Mouse (Mus musculus) heart, embryonic 13.5 days (tissue): ENCODE results near the gene Oasl1. TPM values are rescaled to one million over a fixed set of nuclear protein-coding genes. Genes with fewer than 3 reads are reported as not detected.

ENCODE experiments used
- ATAC-seq: fragments of 200-750 bp; cut with Nextera tagmentation; 2 replicates; pipeline ENCODE4 v1.8.0; 2017; ENCODE audit warnings: moderate TSS enrichment; ENCODE audit not compliant: insufficient number of reproducible peaks, low FRiP score, low TSS enrichment; ENCODE audit errors: extremely low read depth
- H3K27ac ChIP-seq: fragments of 300-500 bp; sonication (generic); replicated peaks from 2 replicates; pipeline ENCODE4 v1.5.1; 2015; ENCODE audit warnings: moderate library complexity, mild to moderate bottlenecking, inconsistent platforms
- H3K27me3 ChIP-seq: fragments of 300-500 bp; sonication (generic); replicated peaks from 2 replicates; pipeline ENCODE4 v1.6.1; 2015; ENCODE audit warnings: mild to moderate bottlenecking, inconsistent platforms
- H3K36me3 ChIP-seq: fragments of 300-500 bp; sonication (generic); 2 replicates; pipeline ENCODE4 v1.6.1; 2015; ENCODE audit warnings: mild to moderate bottlenecking, inconsistent platforms
- H3K4me1 ChIP-seq: fragments of 300-500 bp; sonication (generic); 2 replicates; pipeline ENCODE4 v1.6.1; 2015; ENCODE audit warnings: inconsistent platforms
- H3K4me2 ChIP-seq: fragments of 300-500 bp; sonication (generic); 2 replicates; pipeline ENCODE4 v1.6.1; 2015; ENCODE audit warnings: inconsistent platforms, mild to moderate bottlenecking, moderate library complexity
- H3K4me3 ChIP-seq: fragments of 300-500 bp; sonication (generic); 2 replicates; pipeline ENCODE4 v1.5.1; 2015; ENCODE audit warnings: moderate library complexity, mild to moderate bottlenecking, inconsistent platforms
- H3K9ac ChIP-seq: fragments of 300-500 bp; sonication (generic); 2 replicates; pipeline ENCODE4 v1.6.1; 2015; ENCODE audit warnings: inconsistent platforms, mild to moderate bottlenecking, moderate library complexity
- H3K9me3 ChIP-seq: fragments of 300-500 bp; sonication (generic); 2 replicates; pipeline ENCODE4 v1.6.1; 2016; ENCODE audit warnings: inconsistent platforms
- WGBS: fragments of 180-500 bp; shearing (Covaris S2); methylation state at CpG from one replicate; pipeline ENCODE4 v1.1.7; 2015; ENCODE audit warnings: mixed read lengths; 5-methylcytosine and 5-hydroxymethylcytosine counted together
- polyA plus RNA-seq: library from polyadenylated mRNA; unstranded; fragments of >200 nt; fragmentation: Nextera tagmentation; extraction: Ambion mirVana; gene quantifications from 2 replicates; pipeline ENCODE4 v1.2.1, GENCODE M21; 2015

Gene Oasl1
- polyA plus RNA-seq, 1 experiment from 2014 or later = 0.67 TPM

DNA sequence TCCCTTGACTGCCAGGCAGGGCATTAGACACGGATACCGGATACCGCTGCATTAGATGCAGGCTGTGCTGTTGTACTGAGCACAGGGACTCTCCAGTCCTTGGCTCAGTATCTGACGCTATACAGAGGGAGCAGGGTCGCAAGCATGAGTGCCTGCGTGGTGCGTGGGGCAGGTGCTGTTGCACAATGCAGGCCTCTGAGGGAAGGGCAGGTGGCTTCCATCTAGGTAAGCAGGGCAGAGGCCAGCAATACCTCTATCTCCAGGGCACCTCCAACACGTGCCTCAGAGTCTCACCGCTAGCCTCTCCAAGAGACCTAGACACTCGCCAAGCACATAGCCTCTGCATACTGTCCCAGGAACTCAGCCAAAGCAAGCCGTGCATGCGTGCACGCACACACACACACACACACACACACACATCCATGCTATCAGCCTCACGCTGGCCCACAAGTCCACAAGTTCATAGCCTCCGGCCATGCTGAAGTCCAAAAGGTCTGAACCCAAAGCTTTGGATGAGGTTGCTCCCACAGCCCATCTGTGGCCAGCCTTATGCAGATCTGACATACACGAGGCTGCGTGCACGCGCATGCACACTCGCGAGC is 28.3 kb downstream of the Oasl1 start:
- no peaks in the 10 kb centered on the region for H3K27me3 ChIP-seq
- no peak overlapping the region for H3K4me3 ChIP-seq
- H3K36me3 ChIP-seq = peaks cover 40% of the 10 kb centered on the region
- no peak overlapping the region for H3K9ac ChIP-seq
- no peak overlapping the region for H3K4me2 ChIP-seq
- no peaks in the 10 kb centered on the region for H3K9me3 ChIP-seq
- H3K4me1 ChIP-seq = peaks cover 16% of the 10 kb centered on the region
- no peak overlapping the region for H3K27ac ChIP-seq
- no peak for ATAC-seq
- 71% methylated on average over 21 of the region's 21 CpGs for WGBS

DNA sequence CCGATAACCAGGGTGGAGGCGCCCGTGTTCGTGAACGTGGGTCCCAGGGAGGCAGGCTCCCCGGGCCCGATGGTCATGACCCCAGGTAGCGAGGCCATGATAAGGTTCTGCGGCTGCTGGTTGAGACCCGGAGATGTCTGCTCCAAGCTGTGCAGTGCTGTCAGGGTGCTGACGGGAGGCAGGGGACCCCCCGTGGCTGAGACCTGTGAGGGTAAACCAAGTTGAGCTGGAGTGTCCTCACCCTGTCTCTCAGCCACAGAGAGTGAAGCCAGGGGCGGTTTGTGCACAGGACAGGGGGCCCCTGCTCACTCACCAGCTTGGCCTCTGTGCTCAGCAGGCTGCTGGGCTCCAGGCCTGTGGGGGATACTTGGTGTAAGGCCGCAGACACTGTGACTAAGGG is 30.3 kb downstream of the Oasl1 start:
- Histone ChIP-seq H3K4me3 (no peak overlapping the region), H3K4me1 (peaks cover 15% of the 10 kb centered on the region), H3K27me3 (no peaks in the 10 kb centered on the region), H3K9me3 (no peaks in the 10 kb centered on the region), H3K27ac (no peak overlapping the region), H3K4me2 (no peak overlapping the region), H3K9ac (no peak overlapping the region), H3K36me3 (peaks cover 21% of the 10 kb centered on the region)
- ATAC-seq = no peak
- WGBS = 72% methylated on average over 14 of the region's 14 CpGs

DNA sequence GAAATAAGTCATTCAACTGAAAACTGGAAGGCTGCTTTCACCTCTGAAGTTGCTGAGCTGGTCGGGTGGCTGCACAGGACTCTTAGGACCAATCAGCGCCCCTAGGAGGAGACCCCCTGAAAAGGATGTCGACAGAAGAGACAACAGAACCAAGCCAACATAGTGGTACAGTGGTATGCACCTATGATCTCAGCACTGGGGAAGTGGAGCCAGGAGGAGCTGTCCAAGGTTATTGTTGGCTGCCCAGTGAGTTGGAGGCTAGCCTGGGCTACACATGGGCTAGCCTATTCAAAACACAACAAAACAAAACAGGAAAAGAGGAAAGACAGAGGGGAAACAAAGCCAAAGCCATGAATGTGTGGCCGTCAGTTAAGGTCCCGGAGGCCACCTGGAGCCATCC is 35.0 kb downstream of the Oasl1 start:
- H3K9me3 ChIP-seq = no peaks in the 10 kb centered on the region
- WGBS = 78% methylated on average over 5 of the region's 5 CpGs
- peaks cover 6% of the 10 kb centered on the region; the same call in 1 of the 2 replicates for H3K27me3 ChIP-seq
- no peak for ATAC-seq
- H3K4me2 ChIP-seq = no peak overlapping the region
- H3K4me3 ChIP-seq = no peak overlapping the region
- H3K9ac ChIP-seq = no peak overlapping the region
- no peak overlapping the region for H3K27ac ChIP-seq
- H3K36me3 ChIP-seq = no peaks in the 10 kb centered on the region
- 0 out of 2 replicates have a peak, but pooled peaks cover 5% of the 10 kb centered on the region for H3K4me1 ChIP-seq

DNA sequence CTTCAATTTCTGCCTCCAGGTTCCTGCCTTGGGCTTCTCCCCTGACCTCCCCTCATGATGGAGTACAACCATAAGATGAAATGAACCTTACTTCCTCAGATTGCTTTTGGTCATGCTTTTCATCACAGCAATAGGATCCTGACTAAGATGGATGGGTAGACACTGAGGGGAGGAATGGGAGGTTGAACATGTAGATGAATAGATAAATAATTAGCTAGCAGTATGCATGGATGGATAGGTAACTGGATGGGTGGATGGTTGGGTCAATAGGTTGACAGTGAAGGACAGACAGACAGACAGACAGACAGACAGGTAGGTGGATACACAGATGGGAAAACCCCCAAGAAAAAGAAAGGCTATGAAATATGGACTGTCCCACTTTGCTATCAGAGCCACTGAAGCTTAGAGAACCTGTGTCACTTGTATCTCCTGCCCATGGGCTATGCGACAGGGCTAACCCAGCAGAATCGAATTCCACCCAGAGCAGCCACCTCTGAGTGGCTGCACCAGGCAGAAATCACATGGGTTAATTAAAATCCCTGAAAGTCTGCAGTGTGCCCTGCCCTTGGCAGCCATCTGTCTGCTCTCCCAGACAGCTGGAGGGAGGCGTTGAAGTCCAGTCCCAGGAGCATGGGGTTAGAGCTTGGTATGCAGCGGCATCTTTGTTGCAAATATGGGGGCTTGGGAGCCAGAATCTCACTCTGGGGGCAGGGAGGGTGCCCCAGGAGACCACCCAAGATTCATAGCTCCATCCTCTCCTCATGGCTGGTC is 38.7 kb downstream of the Oasl1 start:
- Histone ChIP-seq H3K27me3 (peaks cover 9% of the 10 kb centered on the region), H3K4me3 (no peak overlapping the region), H3K9me3 (no peaks in the 10 kb centered on the region), H3K27ac (no peak overlapping the region), H3K4me1 (peaks cover 27% of the 10 kb centered on the region), H3K4me2 (no peak overlapping the region), H3K9ac (no peak overlapping the region), H3K36me3 (no peaks in the 10 kb centered on the region)
- no peak for ATAC-seq
- 51% methylated on average over 4 of the region's 4 CpGs for WGBS

DNA sequence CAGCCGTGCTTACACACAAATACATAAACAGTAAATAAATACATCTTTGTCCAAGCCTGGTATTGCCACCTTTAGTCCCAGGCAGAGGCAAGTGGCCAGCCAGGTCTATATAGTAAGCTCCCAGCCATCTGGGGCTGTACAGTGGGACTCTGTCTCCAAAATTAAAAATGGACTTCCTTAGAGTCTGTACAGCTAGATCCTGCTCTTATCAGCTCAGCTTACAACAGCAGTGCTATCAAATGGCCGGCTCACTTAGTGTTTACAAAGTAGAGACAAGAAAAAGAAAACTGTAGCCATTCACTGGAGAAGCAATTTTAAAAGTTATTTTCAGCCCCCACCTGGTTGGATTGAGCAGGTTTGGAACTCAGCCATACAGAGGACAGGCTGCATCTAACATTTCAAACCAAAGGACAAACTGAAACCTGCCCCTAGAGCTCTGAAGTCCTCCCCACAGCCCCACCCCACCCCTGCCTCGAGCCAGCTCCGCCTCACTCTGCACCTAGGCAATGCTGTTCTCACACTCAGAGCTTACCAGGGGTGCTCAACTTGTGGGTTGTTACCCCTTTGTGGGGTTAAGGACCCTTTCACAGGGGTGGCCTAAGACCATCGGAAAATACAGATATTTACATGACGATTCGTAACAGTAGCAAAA is 41.4 kb downstream of the Oasl1 start:
- Histone ChIP-seq H3K9ac (no peak overlapping the region; the same call in 1 of the 2 replicates), H3K27ac (0 out of 2 replicates have a peak overlapping the region, but pooled peaks have one; percentile 1)
- no peak for ATAC-seq

DNA sequence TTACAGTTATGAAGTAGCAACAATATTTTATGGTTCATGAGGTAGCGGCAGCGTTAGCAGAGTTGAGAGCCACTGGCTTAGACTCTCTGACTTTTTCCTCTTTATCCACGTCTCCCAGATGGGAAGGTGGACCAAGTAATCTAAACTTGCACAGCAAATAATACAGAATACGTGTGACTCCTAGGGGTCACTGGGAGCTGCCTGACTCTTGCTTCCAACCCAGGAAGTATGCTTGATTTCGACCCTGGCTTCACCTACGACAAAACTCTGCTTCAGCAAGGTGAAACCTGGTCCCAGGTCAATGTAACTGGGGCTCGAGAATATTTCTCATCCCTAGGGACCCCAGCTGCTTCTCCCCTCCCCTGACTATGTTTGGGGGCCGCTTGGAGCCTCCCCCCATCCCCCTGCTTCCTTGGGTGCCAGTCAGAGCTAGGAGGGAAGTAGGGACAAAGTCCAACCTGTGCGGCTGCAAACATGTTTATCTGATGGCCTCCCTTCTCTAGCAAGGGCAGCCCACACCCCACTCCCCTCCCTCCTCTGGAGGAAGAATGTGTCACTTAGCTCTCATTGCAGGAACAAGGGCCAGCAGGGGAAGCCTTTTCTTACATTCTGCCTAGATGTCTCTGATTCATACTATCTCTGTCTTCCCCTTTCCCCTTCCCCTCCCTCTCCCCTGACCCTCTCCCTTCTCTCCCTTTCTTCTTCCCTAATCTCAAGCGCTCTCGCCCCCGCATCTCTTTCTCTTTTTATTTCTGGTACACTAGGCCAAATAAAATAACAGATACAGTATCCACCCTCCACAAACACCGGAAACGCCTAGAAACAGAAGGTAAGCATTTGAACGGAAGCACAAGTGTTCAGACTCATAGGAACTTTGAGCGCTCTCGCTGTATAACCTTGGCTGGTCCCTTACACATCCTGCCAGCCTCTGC is 42.2 kb downstream of the Oasl1 start:
- Histone ChIP-seq H3K4me2 (peak overlapping the region; percentile 22), H3K27me3 (peaks cover 43% of the 10 kb centered on the region), H3K4me3 (no peak overlapping the region), H3K4me1 (peaks cover 30% of the 10 kb centered on the region), H3K27ac (0 out of 2 replicates have a peak overlapping the region, but pooled peaks have one; percentile 17), H3K9me3 (no peaks in the 10 kb centered on the region), H3K9ac (no peak overlapping the region), H3K36me3 (no peaks in the 10 kb centered on the region)
- no peak for ATAC-seq
- WGBS = 53% methylated on average over 17 of the region's 17 CpGs

More for the DNA sequence above, 41.4 kb downstream of the Oasl1 start:
- H3K9me3 ChIP-seq = no peaks in the 10 kb centered on the region
- no peaks in the 10 kb centered on the region for H3K36me3 ChIP-seq
- H3K4me1 ChIP-seq = peaks cover 30% of the 10 kb centered on the region
- 40% methylated on average over 7 of the region's 7 CpGs for WGBS
- peaks cover 36% of the 10 kb centered on the region for H3K27me3 ChIP-seq
- peak overlapping the region; percentile 22 for H3K4me2 ChIP-seq
- H3K4me3 ChIP-seq = no peak overlapping the region

DNA sequence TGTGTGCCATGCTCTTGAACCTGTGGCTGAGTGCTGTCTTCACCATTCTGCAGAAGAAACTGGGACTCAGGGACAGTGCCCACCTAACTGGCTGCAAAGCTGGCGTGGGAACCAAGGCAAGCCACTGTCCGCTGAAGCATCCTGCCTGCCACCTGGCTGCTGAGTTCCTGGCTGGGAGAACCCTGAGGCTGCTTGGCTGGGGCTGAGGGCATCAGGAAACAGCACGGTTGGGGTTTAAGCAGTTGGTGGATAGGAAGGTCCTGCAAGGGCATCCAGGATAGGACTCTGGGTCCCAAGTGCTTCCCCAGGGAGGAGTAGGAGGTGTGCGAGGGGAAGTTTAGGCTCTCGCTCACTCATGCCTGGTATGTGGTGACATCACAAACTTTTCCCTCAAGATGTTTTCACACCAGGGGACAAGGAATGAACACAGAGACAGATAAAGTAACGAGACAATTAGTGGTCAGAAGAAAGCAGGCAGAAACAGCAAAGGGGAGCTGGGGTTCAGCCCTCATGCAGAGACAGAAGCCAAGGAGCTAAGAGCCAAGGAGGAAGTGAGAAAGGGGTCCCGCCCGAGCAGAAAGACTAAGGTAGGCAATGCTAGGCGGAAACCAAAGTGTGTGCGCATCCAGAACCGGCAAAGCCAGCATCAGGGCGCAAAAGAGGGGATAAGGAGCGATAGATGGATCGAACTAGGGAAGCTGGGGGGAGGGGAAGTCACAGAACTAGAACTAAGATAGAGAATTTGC is 44.7 kb downstream of the Oasl1 start:
- no peak overlapping the region for H3K9ac ChIP-seq
- H3K27ac ChIP-seq = no peak overlapping the region
- H3K27me3 ChIP-seq = peaks cover 41% of the 10 kb centered on the region
- no peak overlapping the region for H3K4me3 ChIP-seq
- no peaks in the 10 kb centered on the region for H3K9me3 ChIP-seq
- WGBS = 31% methylated on average over 14 of the region's 14 CpGs
- no peaks in the 10 kb centered on the region for H3K36me3 ChIP-seq
- no peak for ATAC-seq
- no peak overlapping the region for H3K4me2 ChIP-seq
- H3K4me1 ChIP-seq = peaks cover 25% of the 10 kb centered on the region

DNA sequence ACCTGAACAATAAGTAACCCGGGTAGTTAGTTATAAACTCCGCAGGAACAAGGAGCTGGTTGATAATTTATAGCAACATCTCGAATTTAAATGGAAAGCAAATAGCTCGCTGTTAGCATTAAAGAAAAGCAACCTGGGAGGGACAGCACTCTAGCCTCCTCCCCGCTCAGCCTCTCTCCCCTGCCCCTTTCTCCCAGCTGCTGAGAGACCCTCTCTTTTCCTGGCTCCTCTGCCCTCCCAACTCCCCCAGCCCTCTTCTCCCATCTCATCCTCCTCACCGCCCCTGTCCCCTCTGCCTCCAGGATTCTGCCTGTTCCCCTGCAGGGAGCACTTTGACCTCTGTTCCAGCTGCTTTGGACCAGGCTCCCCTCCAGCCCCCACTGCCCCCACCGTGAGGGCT is 45.6 kb downstream of the Oasl1 start:
- no peak for ATAC-seq
- Histone ChIP-seq H3K9me3 (no peaks in the 10 kb centered on the region), H3K27me3 (peaks cover 41% of the 10 kb centered on the region), H3K9ac (no peak overlapping the region), H3K4me1 (peaks cover 25% of the 10 kb centered on the region), H3K4me2 (no peak overlapping the region), H3K36me3 (no peaks in the 10 kb centered on the region), H3K27ac (no peak overlapping the region), H3K4me3 (no peak overlapping the region)
- WGBS = 36% methylated on average over 7 of the region's 7 CpGs

DNA sequence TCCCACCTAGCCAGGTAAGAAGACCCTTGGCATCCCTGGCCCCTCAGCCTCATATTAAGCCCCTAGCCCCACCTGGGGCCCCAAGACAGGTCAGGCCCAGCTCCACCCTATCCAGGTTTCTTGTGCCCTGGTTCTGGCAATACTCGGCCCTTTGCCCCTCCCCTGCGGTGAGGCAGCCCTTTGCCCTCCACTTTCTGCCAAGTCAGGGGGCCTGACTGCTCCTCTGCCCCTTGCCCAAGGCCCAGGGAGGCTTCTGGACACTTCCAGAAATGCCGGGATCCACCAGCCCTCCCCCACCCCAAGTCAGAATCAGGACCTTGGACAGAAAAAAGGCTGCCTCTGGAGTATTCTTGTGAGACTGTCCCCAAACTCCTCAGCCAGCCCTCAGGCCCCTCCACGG is 46.0 kb downstream of the Oasl1 start:
- 18% methylated on average over 4 of the region's 4 CpGs for WGBS
- Histone ChIP-seq H3K9ac (no peak overlapping the region), H3K9me3 (no peaks in the 10 kb centered on the region), H3K4me1 (peaks cover 21% of the 10 kb centered on the region), H3K36me3 (no peaks in the 10 kb centered on the region), H3K4me3 (no peak overlapping the region), H3K27me3 (peaks cover 41% of the 10 kb centered on the region), H3K27ac (no peak overlapping the region), H3K4me2 (no peak overlapping the region)
- ATAC-seq = no peak

DNA sequence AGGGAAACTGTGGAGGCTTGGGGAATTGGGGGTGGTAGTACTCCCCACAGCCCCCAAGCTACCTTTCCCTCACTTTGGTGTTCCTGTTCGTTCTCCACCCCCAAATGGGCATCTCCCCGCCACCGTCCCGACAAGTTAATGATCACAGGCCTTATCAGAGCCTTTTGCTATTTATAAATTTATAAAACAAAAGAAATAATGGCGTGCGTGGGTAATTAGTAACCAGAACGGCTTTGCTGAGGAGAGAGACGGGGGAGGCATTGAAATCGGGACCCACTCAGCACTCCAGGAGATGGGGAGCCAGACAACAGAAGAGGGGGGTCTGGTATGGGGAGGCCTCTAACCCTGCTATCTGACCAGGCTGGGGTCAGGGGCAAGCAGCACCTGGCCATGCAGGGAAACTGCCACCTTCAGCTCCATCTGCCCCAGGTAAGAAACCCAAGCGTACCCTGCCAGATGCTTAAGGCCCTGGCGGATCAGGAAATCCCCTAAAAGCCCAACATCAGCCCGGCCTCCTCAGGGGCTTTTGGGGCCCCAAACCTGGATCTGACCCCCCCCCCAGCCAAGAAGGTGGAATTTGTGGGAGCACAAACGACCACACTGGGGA is 46.7 kb downstream of the Oasl1 start:
- Histone ChIP-seq H3K4me3 (no peak overlapping the region), H3K27me3 (peaks cover 41% of the 10 kb centered on the region), H3K36me3 (no peaks in the 10 kb centered on the region), H3K27ac (no peak overlapping the region), H3K4me1 (peaks cover 15% of the 10 kb centered on the region), H3K4me2 (no peak overlapping the region), H3K9me3 (no peaks in the 10 kb centered on the region), H3K9ac (no peak overlapping the region)
- ATAC-seq = no peak
- 56% methylated on average over 13 of the region's 13 CpGs for WGBS
